Mouse (Mus musculus) stomach, embryonic 14.5 days (tissue): Measurements from ENCODE around the gene Gpr33. TPM values are rescaled to one million over a fixed set of nuclear protein-coding genes. Genes with fewer than 3 reads are reported as not detected.

Experiments used
- ATAC-seq: fragments of 200-750 bp; cut with Nextera tagmentation; 2 replicates; pipeline ENCODE4 v1.8.0; 2017; ENCODE audit warnings: low read depth, moderate TSS enrichment; ENCODE audit not compliant: insufficient number of reproducible peaks, insufficient read depth, low FRiP score
- H3K27ac ChIP-seq: fragments of 300-500 bp; sonication (generic); 2 replicates; pipeline ENCODE4 v1.5.1; 2014; ENCODE audit warnings: mild to moderate bottlenecking, low read length, moderate library complexity, mixed read lengths
- H3K27me3 ChIP-seq: fragments of 300-500 bp; sonication (generic); 2 replicates; pipeline ENCODE4 v1.6.1; 2014; ENCODE audit warnings: low read length, control low read depth, mixed read lengths; ENCODE audit not compliant: control insufficient read depth, insufficient read depth
- H3K36me3 ChIP-seq: fragments of 300-500 bp; sonication (generic); 2 replicates; pipeline ENCODE4 v1.6.1; 2014; ENCODE audit warnings: mild to moderate bottlenecking, control low read depth, low read length, moderate library complexity, mixed read lengths; ENCODE audit not compliant: control insufficient read depth, insufficient read depth
- H3K4me1 ChIP-seq: fragments of 300-500 bp; sonication (generic); 2 replicates; pipeline ENCODE4 v1.6.1; 2014; ENCODE audit warnings: low read length, control low read depth, mixed read lengths; ENCODE audit not compliant: control insufficient read depth, insufficient read depth
- H3K4me2 ChIP-seq: fragments of 300-500 bp; sonication (generic); replicated peaks from 2 replicates; pipeline ENCODE4 v1.6.1; 2014; ENCODE audit warnings: low read depth, low read length, control low read depth
- H3K4me3 ChIP-seq: fragments of 300-500 bp; sonication (generic); 2 replicates; pipeline ENCODE4 v1.5.1; 2014; ENCODE audit warnings: low read depth, low read length, control low read depth
- H3K9ac ChIP-seq: fragments of 300-500 bp; sonication (generic); replicated peaks from 2 replicates; pipeline ENCODE4 v1.6.1; 2014; ENCODE audit warnings: low read depth, mild to moderate bottlenecking, control low read depth, low read length, moderate library complexity, mixed read lengths
- H3K9me3 ChIP-seq: fragments of 300-500 bp; sonication (generic); 2 replicates; pipeline ENCODE4 v1.6.1; 2016; ENCODE audit warnings: low read depth, low read length, control low read depth; ENCODE audit not compliant: control insufficient read depth
- WGBS: fragments of 180-500 bp; shearing (Covaris S2); extraction: QIAGEN DNeasy Blood & Tissue Kit; methylation state at CpG from one replicate; pipeline ENCODE4 v1.1.7; 2014; 5-methylcytosine and 5-hydroxymethylcytosine counted together
- polyA plus RNA-seq: library from polyadenylated mRNA; unstranded; fragments of >200 nt; fragmentation: Nextera tagmentation; extraction: Ambion mirVana; gene quantifications from 2 replicates; pipeline ENCODE4 v1.2.1, GENCODE M21; 2014

Gene Gpr33
- polyA plus RNA-seq, 1 experiment from 2014 or later, result not detected

- WGBS, result 86% methylated on average over 9 of the region's 9 CpGs
- H3K27me3 ChIP-seq, result no peaks in the 10 kb centered on the region
- H3K4me2 ChIP-seq, result no peak overlapping the region
- no peak for ATAC-seq
- H3K4me3 ChIP-seq, result no peak overlapping the region
- no peak overlapping the region for H3K9ac ChIP-seq
- peaks cover 15% of the 10 kb centered on the region for H3K36me3 ChIP-seq
- H3K27ac ChIP-seq, result no peak overlapping the region
- no peaks in the 10 kb centered on the region for H3K9me3 ChIP-seq
- H3K4me1 ChIP-seq, result no peaks in the 10 kb centered on the region
Measured at GRCm38 (mm10) chr12:51998366-51998932, 29.4 kb downstream of the Gpr33 start.

GRCm38 (mm10) chr12:51995738-51996536, 31.9 kb downstream of the Gpr33 start:
- Histone ChIP-seq H3K9me3 (no peaks in the 10 kb centered on the region), H3K27ac (no peak overlapping the region), H3K27me3 (no peaks in the 10 kb centered on the region), H3K36me3 (peaks cover 15% of the 10 kb centered on the region), H3K4me2 (no peak overlapping the region), H3K4me3 (no peak overlapping the region), H3K4me1 (no peaks in the 10 kb centered on the region), H3K9ac (no peak overlapping the region)
- 79% methylated on average over 1 of the region's 1 CpGs for WGBS
- no peak for ATAC-seq

GRCm38 (mm10) chr12:51990629-51991028, 37.2 kb downstream of the Gpr33 start:
- Histone ChIP-seq H3K9me3 (no peaks in the 10 kb centered on the region), H3K4me2 (no peak overlapping the region), H3K4me3 (no peak overlapping the region), H3K36me3 (no peaks in the 10 kb centered on the region), H3K9ac (no peak overlapping the region), H3K27ac (no peak overlapping the region), H3K27me3 (no peaks in the 10 kb centered on the region), H3K4me1 (no peaks in the 10 kb centered on the region)
- no peak for ATAC-seq
- 85% methylated on average over 2 of the region's 2 CpGs for WGBS

GRCm38 (mm10) chr12:51988536-51988935, 39.3 kb downstream of the Gpr33 start:
- ATAC-seq, result no peak
- no peaks in the 10 kb centered on the region for H3K27me3 ChIP-seq
- H3K4me2 ChIP-seq, result no peak overlapping the region
- H3K4me1 ChIP-seq, result no peaks in the 10 kb centered on the region
- H3K9ac ChIP-seq, result no peak overlapping the region
- no peak overlapping the region for H3K27ac ChIP-seq
- H3K4me3 ChIP-seq, result no peak overlapping the region
- 87% methylated on average over 5 of the region's 5 CpGs for WGBS
- H3K9me3 ChIP-seq, result no peaks in the 10 kb centered on the region
- H3K36me3 ChIP-seq, result no peaks in the 10 kb centered on the region

GRCm38 (mm10) chr12:51985826-51986225, 42.0 kb downstream of the Gpr33 start:
- Histone ChIP-seq H3K4me3 (no peak overlapping the region), H3K4me1 (no peaks in the 10 kb centered on the region), H3K27me3 (no peaks in the 10 kb centered on the region), H3K9ac (no peak overlapping the region), H3K9me3 (no peaks in the 10 kb centered on the region), H3K36me3 (no peaks in the 10 kb centered on the region), H3K4me2 (no peak overlapping the region), H3K27ac (no peak overlapping the region)
- no peak for ATAC-seq
- 52% methylated on average over 4 of the region's 4 CpGs for WGBS

- H3K4me2 ChIP-seq, result no peak overlapping the region
- no peak overlapping the region for H3K9ac ChIP-seq
- no peak for ATAC-seq
- H3K9me3 ChIP-seq, result no peaks in the 10 kb centered on the region
- 92% methylated on average over 3 of the region's 3 CpGs for WGBS
- no peaks in the 10 kb centered on the region for H3K27me3 ChIP-seq
- no peak overlapping the region for H3K4me3 ChIP-seq
- H3K27ac ChIP-seq, result no peak overlapping the region
- no peaks in the 10 kb centered on the region for H3K4me1 ChIP-seq
- H3K36me3 ChIP-seq, result no peaks in the 10 kb centered on the region
Measured at GRCm38 (mm10) chr12:51985163-51985748, 42.6 kb downstream of the Gpr33 start.

GRCm38 (mm10) chr12:51983625-51984024, 44.2 kb downstream of the Gpr33 start:
- Histone ChIP-seq H3K4me3 (no peak overlapping the region), H3K4me1 (no peaks in the 10 kb centered on the region), H3K27me3 (no peaks in the 10 kb centered on the region), H3K4me2 (no peak overlapping the region), H3K9me3 (no peaks in the 10 kb centered on the region), H3K27ac (no peak overlapping the region), H3K9ac (no peak overlapping the region), H3K36me3 (no peaks in the 10 kb centered on the region)
- no peak for ATAC-seq
- 95% methylated on average over 1 of the region's 1 CpGs for WGBS

- Histone ChIP-seq H3K9ac (no peak overlapping the region), H3K27ac (no peak overlapping the region), H3K9me3 (no peaks in the 10 kb centered on the region), H3K27me3 (no peaks in the 10 kb centered on the region), H3K36me3 (no peaks in the 10 kb centered on the region), H3K4me1 (no peaks in the 10 kb centered on the region), H3K4me2 (no peak overlapping the region), H3K4me3 (no peak overlapping the region)
- no peak for ATAC-seq
- WGBS, result 63% methylated on average over 9 of the region's 9 CpGs
Measured at GRCm38 (mm10) chr12:51976531-51976930, 51.3 kb downstream of the Gpr33 start.
